ENCODE assay signal across 9 mouse cellular contexts in the genomic region with DNA sequence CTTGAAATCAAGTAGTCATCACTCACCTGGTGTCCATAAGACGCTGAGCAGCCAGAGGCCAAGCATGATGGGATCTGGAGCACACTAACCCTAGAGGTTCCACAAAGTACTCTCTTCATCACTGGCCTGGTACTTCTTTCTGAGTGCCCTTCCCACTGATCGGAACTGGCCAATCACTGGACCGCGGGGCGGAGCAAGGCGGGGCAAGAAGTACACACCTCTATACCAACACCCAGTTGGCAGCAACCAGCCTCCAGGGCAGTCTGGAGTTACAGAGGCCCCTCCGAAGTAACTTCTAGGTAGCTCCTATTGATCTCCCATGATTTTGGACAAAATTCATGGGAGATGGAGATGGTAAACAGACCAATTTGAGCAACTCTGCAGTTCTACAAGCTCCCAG. TPM values are rescaled to one million over a fixed set of nuclear protein-coding genes. Genes with fewer than 3 reads are reported as not detected.
DNase-seq lines count a peak whose midpoint lies in the region; ATAC-seq and TF ChIP-seq lines count a peak whose summit lies in the region.
"Had no signal": no experiment of that assay in that cellular context is flagged by ENCODE, and none has a peak within 500 bp of the region (broad histone marks: within the 10 kb centered on the region; RNA-seq: fewer than 3 reads in every experiment).

A gene (minus strand): TSS at position 157 of the 400 bp plus-strand sequence.

- DNase-seq in forebrain, embryonic 14.5 days (ENCODE audit: low spot score), result no peak
- DNase-seq in adrenal gland, postnatal 25 days, result peak; percentile 59
- DNase-seq in kidney, postnatal 0 days (ENCODE audit: low spot score), result no peak
- DNase-seq in right cerebral cortex, postnatal 4 days, result no peak
- no peak for DNase-seq in right cerebral cortex, adult 2 months (ENCODE audit: low spot score in 2 of 2)

- H3K9ac ChIP-seq in forebrain, embryonic 16.5 days (replicated peaks; ENCODE audit: low read depth, low read length), result no peak within 1 kb of the TSS
- H3K9ac ChIP-seq in forebrain, embryonic 14.5 days (ENCODE audit: low read length), result no peak within 1 kb of the TSS
- no peak within 1 kb of the TSS for H3K9ac ChIP-seq in kidney, postnatal 0 days (ENCODE audit: low read depth, low read length)
- H3K9ac ChIP-seq in hindbrain, embryonic 13.5 days, result no peak within 1 kb of the TSS

- 37% methylated on average over 7 of the region's 7 CpGs for WGBS in forebrain, embryonic 16.5 days
- whole genome bisulfite sequencing in forebrain, embryonic 14.5 days, result 32% methylated on average over 7 of the region's 7 CpGs
- WGBS in kidney, postnatal 0 days, result 19% methylated on average over 7 of the region's 7 CpGs
- WGBS in hindbrain, embryonic 13.5 days, result 28% methylated on average over 7 of the region's 7 CpGs

- no peak for TF ChIP-seq CTCF in kidney, postnatal 0 days (IDR thresholded peaks at IDR 0.05; ENCODE audit: low read depth)

- no peak within 1 kb of the TSS for H3K4me2 ChIP-seq in forebrain, embryonic 16.5 days (ENCODE audit: low read length)
- no peak within 1 kb of the TSS for H3K4me2 ChIP-seq in forebrain, embryonic 14.5 days (ENCODE audit: low read length)
- no peak within 1 kb of the TSS for H3K4me2 ChIP-seq in kidney, postnatal 0 days (ENCODE audit: low read length)
- no peak within 1 kb of the TSS for H3K4me2 ChIP-seq in hindbrain, embryonic 13.5 days

- no peaks in the 10 kb centered on the region for H3K9me3 ChIP-seq in forebrain, embryonic 16.5 days (ENCODE audit: control insufficient read depth, low read length)
- H3K9me3 ChIP-seq in forebrain, embryonic 14.5 days (replicated peaks; ENCODE audit: control insufficient read depth, low read length), result no peaks in the 10 kb centered on the region
- no peaks in the 10 kb centered on the region for H3K9me3 ChIP-seq in kidney, postnatal 0 days (replicated peaks; ENCODE audit: low read length)
- H3K9me3 ChIP-seq in hindbrain, embryonic 13.5 days, result no peaks in the 10 kb centered on the region

- H3K27me3 ChIP-seq in forebrain, embryonic 16.5 days (replicated peaks; ENCODE audit: control insufficient read depth, insufficient read depth, low read length), result no peaks in the 10 kb centered on the region
- no peaks in the 10 kb centered on the region for H3K27me3 ChIP-seq in forebrain, embryonic 14.5 days (replicated peaks; ENCODE audit: control insufficient read depth, insufficient read depth, low read length)
- no peaks in the 10 kb centered on the region for H3K27me3 ChIP-seq in kidney, postnatal 0 days (ENCODE audit: insufficient read depth, low read length)
- no peaks in the 10 kb centered on the region for H3K27me3 ChIP-seq in hindbrain, embryonic 13.5 days

- no peaks in the 10 kb centered on the region for H3K4me1 ChIP-seq in forebrain, embryonic 16.5 days (replicated peaks; ENCODE audit: control insufficient read depth, insufficient read depth, low read length)
- H3K4me1 ChIP-seq in forebrain, embryonic 14.5 days (ENCODE audit: control insufficient read depth, insufficient read depth, low read length), result no peaks in the 10 kb centered on the region
- no peaks in the 10 kb centered on the region for H3K4me1 ChIP-seq in kidney, postnatal 0 days (replicated peaks; ENCODE audit: insufficient read depth, low read length)
- no peaks in the 10 kb centered on the region for H3K4me1 ChIP-seq in hindbrain, embryonic 13.5 days (replicated peaks)

- H3K27ac ChIP-seq in forebrain, embryonic 16.5 days (ENCODE audit: low read length), result no peak within 1 kb of the TSS
- H3K27ac ChIP-seq in forebrain, embryonic 14.5 days (ENCODE audit: low read depth, low read length), result no peak within 1 kb of the TSS
- H3K27ac ChIP-seq in kidney, postnatal 0 days, result no peak within 1 kb of the TSS
- no peak within 1 kb of the TSS for H3K27ac ChIP-seq in hindbrain, embryonic 13.5 days
- H3K27ac ChIP-seq: heart, adult 2 months had no signal

- peak; percentile 43; the same call in 1 of the 2 replicates for ATAC-seq in forebrain, embryonic 16.5 days
- no peak for ATAC-seq in forebrain, embryonic 14.5 days
- peak; percentile 30; the same call in 1 of the 2 replicates for ATAC-seq in kidney, postnatal 0 days (replicated peaks; ENCODE audit: low FRiP score, low read depth)
- ATAC-seq in megakaryocyte, adult 5-6 weeks (ENCODE audit: poor library complexity, severe bottlenecking), result peak; percentile 83
- no peak for ATAC-seq in hindbrain, embryonic 13.5 days (ENCODE audit: low FRiP score)

- peaks cover 16% of the 10 kb centered on the region for H3K36me3 ChIP-seq in forebrain, embryonic 16.5 days (ENCODE audit: control insufficient read depth, insufficient read depth)
- H3K36me3 ChIP-seq in forebrain, embryonic 14.5 days (ENCODE audit: control insufficient read depth, insufficient read depth, low read length), result peaks cover 26% of the 10 kb centered on the region
- peaks cover 2% of the 10 kb centered on the region; the same call in 1 of the 2 replicates for H3K36me3 ChIP-seq in kidney, postnatal 0 days (ENCODE audit: insufficient read depth, low read length)
- peaks cover 41% of the 10 kb centered on the region for H3K36me3 ChIP-seq in hindbrain, embryonic 13.5 days

- H3K4me3 ChIP-seq in forebrain, embryonic 16.5 days (replicated peaks; ENCODE audit: low read length), result no peak within 1 kb of the TSS
- no peak within 1 kb of the TSS for H3K4me3 ChIP-seq in forebrain, embryonic 14.5 days (ENCODE audit: low read depth, low read length)
- H3K4me3 ChIP-seq in kidney, postnatal 0 days (replicated peaks; ENCODE audit: low read depth, low read length), result no peak within 1 kb of the TSS
- no peak within 1 kb of the TSS for H3K4me3 ChIP-seq in hindbrain, embryonic 13.5 days
- H3K4me3 ChIP-seq: heart, adult 2 months had no signal

RNA-seq across cellular contexts. Expression of the gene that starts here (rescaled TPM):
- 3.3 and 4.7 TPM in 2 replicates for polyA plus RNA-seq in forebrain, embryonic 16.5 days (2015; fragmentation: Nextera tagmentation; extraction: Ambion mirVana)
- 1.3 and 2.1 TPM in 2 replicates for polyA plus RNA-seq in forebrain, embryonic 14.5 days (2014; fragmentation: Nextera tagmentation; extraction: Ambion mirVana)
- 1.9 and 2.1 TPM in 2 replicates for total RNA-seq in adrenal gland, postnatal 25 days (2021)
- 0.41 and 0.46 TPM in 2 replicates for polyA plus RNA-seq in kidney, postnatal 0 days (2015; fragmentation: Nextera tagmentation; extraction: Ambion mirVana)
- 35.0 and 43.7 TPM in 2 replicates for total RNA-seq in megakaryocyte, adult 5-6 weeks (2015)
- total RNA-seq in megakaryocyte, adult 5-6 weeks (2017), result 39.3 and 51.1 TPM in 2 replicates
- polyA plus RNA-seq in hindbrain, embryonic 13.5 days (2015; fragmentation: Nextera tagmentation; extraction: Ambion mirVana), result 3.9 and 5.3 TPM in 2 replicates

Comparison
In these comparisons a context has a peak if more than half of its experiments do, and no peak if none do; other contexts are left out.
1. RNA of the gene that starts here (total RNA-seq): 35.0 to 51.1 TPM in megakaryocyte, adult 5-6 weeks; 1.9 to 2.1 TPM in adrenal gland, postnatal 25 days; every median in the first group is over 10 times any median in the second.
2. ATAC-seq: peak in forebrain, embryonic 16.5 days (single experiment) and megakaryocyte, adult 5-6 weeks (single experiment); none in forebrain, embryonic 14.5 days (single experiment) and hindbrain, embryonic 13.5 days (single experiment).
3. Peak in ATAC-seq in kidney, postnatal 0 days; RNA of the gene not detected or under 1 TPM.